Mouse (Mus musculus): ENCODE measurements around the gene Rapgef4. TPM values are rescaled to one million over a fixed set of nuclear protein-coding genes. Genes with fewer than 3 reads are reported as not detected.

Gene Rapgef4
- polyA plus RNA-seq, 1 experiment from 2014 or later: 2.9 TPM

DNA sequence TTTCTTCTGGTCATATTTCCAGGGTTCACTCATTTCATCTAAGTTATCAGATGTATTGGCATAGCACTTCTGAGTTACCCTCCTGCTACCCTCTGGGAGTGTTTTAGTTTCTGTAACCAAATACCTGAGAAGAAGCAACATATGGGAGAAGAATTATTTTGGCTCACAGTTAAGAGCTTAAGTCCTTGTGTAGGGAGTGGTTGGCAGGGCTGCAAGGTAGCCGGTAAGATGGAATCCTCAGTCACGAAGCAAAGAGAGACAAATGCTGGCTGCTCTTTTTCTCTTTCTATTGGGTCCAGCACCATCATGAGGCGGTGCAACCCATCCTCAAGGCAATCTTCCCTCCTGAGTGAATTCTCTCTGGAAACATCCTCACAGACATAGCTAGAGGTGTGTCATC lies 11.1 kb downstream of the Rapgef4 start:
- 93% methylated on average over 3 of the region's 3 CpGs for WGBS

DNA sequence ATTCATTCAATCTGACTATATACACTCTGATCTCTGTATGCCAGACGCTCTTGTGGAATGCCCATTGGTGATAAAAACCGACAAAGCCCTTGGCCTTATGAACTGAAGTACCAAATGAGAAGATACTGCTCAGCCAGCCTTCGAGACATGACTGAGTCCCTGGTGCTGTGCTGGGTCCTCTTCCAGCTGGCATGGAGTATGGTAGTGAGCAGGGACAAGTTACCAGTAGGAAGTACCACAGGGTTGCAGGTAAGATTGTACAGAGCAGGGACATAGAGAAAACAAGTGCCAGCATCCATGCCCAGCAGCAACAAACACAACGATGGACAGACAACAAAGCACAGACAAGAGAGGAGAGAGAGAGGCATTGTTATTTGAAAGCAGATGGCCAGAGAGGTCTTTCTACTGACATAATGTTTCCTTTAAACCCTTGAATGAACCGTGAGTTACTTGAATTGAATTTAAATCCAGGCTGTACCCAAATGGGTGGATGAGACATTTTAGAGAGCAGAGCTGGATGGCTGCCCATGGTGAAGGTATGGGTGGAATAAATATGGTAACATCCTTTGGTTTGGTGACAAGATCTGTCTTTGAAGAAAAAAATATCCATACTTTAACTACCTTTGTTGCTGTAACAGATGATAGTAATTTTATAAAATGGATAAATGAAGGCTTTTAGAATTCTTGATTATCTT lies 12.8 kb downstream of the Rapgef4 start:
- Histone ChIP-seq H3K27me3 (ENCODE audit: control insufficient read depth, insufficient read depth, low read length) (no peaks in the 10 kb centered on the region), H3K9me3 (ENCODE audit: control insufficient read depth, low read length) (no peaks in the 10 kb centered on the region), H3K4me3 (ENCODE audit: low read depth, low read length) (no peak overlapping the region), H3K9ac (ENCODE audit: low read depth, low read length) (no peak overlapping the region), H3K4me2 (replicated peaks; ENCODE audit: low read depth, low read length) (no peak overlapping the region), H3K27ac (ENCODE audit: low read depth, low read length) (no peak overlapping the region), H3K4me1 (replicated peaks; ENCODE audit: control insufficient read depth, insufficient read depth, low read length) (no peaks in the 10 kb centered on the region), H3K36me3 (ENCODE audit: control insufficient read depth, insufficient read depth, low read length) (no peaks in the 10 kb centered on the region)
- ATAC-seq (ENCODE audit: low FRiP score): no peak
- WGBS: 89% methylated on average over 5 of the region's 5 CpGs
- DNase-seq (ENCODE audit: low spot score): no peak

More for the DNA sequence above, 11.1 kb downstream of the Rapgef4 start:
- ATAC-seq (ENCODE audit: low FRiP score) (no peak), DNase-seq (ENCODE audit: low spot score) (no peak)
- H3K9me3 ChIP-seq (ENCODE audit: control insufficient read depth, low read length): no peaks in the 10 kb centered on the region
- no peaks in the 10 kb centered on the region for H3K4me1 ChIP-seq (replicated peaks; ENCODE audit: control insufficient read depth, insufficient read depth, low read length)
- no peak overlapping the region for H3K9ac ChIP-seq (ENCODE audit: low read depth, low read length)
- no peaks in the 10 kb centered on the region for H3K36me3 ChIP-seq (ENCODE audit: control insufficient read depth, insufficient read depth, low read length)
- no peaks in the 10 kb centered on the region for H3K27me3 ChIP-seq (ENCODE audit: control insufficient read depth, insufficient read depth, low read length)
- H3K4me2 ChIP-seq (replicated peaks; ENCODE audit: low read depth, low read length): no peak overlapping the region
- H3K4me3 ChIP-seq (ENCODE audit: low read depth, low read length): no peak overlapping the region
- H3K27ac ChIP-seq (ENCODE audit: low read depth, low read length): no peak overlapping the region

DNA sequence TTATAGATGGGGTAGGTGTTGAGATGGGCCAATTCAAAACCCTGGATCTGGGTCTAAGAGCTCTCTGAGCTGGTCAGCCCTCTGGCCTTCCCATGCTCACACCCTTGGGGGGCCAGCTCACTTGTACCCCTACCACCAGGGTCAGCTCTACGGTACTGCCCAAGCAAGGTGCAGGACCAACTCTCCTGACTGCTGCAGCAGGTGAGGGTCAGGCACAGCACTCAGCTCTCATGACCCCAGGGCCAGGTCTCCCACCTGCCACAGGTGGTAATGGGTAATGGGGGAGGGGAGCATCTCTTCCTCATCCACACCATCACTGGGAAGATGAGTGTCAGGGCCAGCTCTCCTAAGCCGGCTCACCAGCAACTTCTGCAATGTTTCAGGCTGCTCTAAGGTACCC lies 17.5 kb downstream of the Rapgef4 start:
- Histone ChIP-seq H3K4me1 (replicated peaks; ENCODE audit: control insufficient read depth, insufficient read depth, low read length) (no peaks in the 10 kb centered on the region), H3K9ac (ENCODE audit: low read depth, low read length) (no peak overlapping the region), H3K4me2 (replicated peaks; ENCODE audit: low read depth, low read length) (no peak overlapping the region), H3K27me3 (ENCODE audit: control insufficient read depth, insufficient read depth, low read length) (no peaks in the 10 kb centered on the region), H3K9me3 (ENCODE audit: control insufficient read depth, low read length) (no peaks in the 10 kb centered on the region), H3K27ac (ENCODE audit: low read depth, low read length) (no peak overlapping the region), H3K36me3 (ENCODE audit: control insufficient read depth, insufficient read depth, low read length) (no peaks in the 10 kb centered on the region), H3K4me3 (ENCODE audit: low read depth, low read length) (no peak overlapping the region)
- ATAC-seq (ENCODE audit: low FRiP score): no peak
- no peak for DNase-seq (ENCODE audit: low spot score)
- WGBS: 92% methylated on average over 2 of the region's 2 CpGs

DNA sequence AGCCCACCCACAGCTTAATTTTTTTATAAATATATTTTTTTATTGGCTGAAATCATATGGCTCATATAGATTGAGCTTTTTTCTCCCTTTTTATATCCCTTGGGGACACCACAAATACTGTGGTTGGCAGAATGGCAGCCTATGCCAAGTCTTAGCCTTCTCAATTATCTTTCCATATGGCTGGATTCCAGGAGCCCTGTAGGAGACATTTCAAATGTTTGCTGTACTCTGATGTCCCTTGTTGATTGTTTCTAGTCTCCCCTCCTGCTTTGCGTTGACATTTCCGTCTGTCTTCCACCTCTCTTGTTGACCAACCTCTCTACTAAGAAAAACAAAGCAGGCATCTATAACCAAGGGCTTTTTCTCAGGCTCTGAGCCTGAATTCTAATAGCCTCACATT lies 19.1 kb downstream of the Rapgef4 start:
- Histone ChIP-seq H3K27ac (ENCODE audit: low read depth, low read length) (no peak overlapping the region), H3K4me3 (ENCODE audit: low read depth, low read length) (no peak overlapping the region), H3K4me2 (replicated peaks; ENCODE audit: low read depth, low read length) (no peak overlapping the region), H3K27me3 (ENCODE audit: control insufficient read depth, insufficient read depth, low read length) (no peaks in the 10 kb centered on the region), H3K36me3 (ENCODE audit: control insufficient read depth, insufficient read depth, low read length) (no peaks in the 10 kb centered on the region), H3K4me1 (replicated peaks; ENCODE audit: control insufficient read depth, insufficient read depth, low read length) (no peaks in the 10 kb centered on the region), H3K9ac (ENCODE audit: low read depth, low read length) (no peak overlapping the region), H3K9me3 (ENCODE audit: control insufficient read depth, low read length) (no peaks in the 10 kb centered on the region)
- ATAC-seq (ENCODE audit: low FRiP score) (no peak), DNase-seq (ENCODE audit: low spot score) (no peak)
- 70% methylated on average over 2 of the region's 2 CpGs for WGBS

DNA sequence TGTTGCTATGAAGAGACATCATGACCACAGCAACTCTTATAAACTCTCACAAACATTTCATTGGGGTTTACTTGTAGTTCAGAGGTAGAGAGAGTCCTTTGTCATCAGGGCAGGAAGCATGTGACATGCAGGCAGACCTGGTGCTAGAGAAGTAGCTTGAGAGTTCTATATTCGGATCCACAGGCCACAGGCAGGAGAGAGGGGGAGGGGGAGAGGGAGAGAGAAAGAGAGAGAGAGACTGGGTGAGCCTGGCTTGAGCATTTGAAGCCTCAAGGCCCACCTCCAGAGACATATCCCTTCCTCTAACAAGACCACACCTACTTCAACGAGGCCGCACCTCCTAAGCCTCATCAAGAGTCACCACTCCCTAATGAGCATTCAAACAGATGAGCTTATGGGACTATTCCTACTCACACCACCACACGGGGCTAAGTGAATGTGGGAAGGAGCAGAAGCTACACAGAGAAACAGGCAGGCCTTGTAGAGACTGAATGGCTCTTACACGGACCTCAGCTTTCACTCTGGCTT lies 21.9 kb downstream of the Rapgef4 start:
- Histone ChIP-seq H3K27ac (ENCODE audit: low read depth, low read length) (no peak overlapping the region), H3K4me2 (replicated peaks; ENCODE audit: low read depth, low read length) (no peak overlapping the region), H3K9me3 (ENCODE audit: control insufficient read depth, low read length) (no peaks in the 10 kb centered on the region), H3K4me3 (ENCODE audit: low read depth, low read length) (no peak overlapping the region), H3K9ac (ENCODE audit: low read depth, low read length) (no peak overlapping the region), H3K4me1 (replicated peaks; ENCODE audit: control insufficient read depth, insufficient read depth, low read length) (no peaks in the 10 kb centered on the region), H3K27me3 (ENCODE audit: control insufficient read depth, insufficient read depth, low read length) (no peaks in the 10 kb centered on the region), H3K36me3 (ENCODE audit: control insufficient read depth, insufficient read depth, low read length) (no peaks in the 10 kb centered on the region)
- WGBS: 82% methylated on average over 5 of the region's 5 CpGs
- DNase-seq (ENCODE audit: low spot score) (no peak), ATAC-seq (ENCODE audit: low FRiP score) (no peak)

DNA sequence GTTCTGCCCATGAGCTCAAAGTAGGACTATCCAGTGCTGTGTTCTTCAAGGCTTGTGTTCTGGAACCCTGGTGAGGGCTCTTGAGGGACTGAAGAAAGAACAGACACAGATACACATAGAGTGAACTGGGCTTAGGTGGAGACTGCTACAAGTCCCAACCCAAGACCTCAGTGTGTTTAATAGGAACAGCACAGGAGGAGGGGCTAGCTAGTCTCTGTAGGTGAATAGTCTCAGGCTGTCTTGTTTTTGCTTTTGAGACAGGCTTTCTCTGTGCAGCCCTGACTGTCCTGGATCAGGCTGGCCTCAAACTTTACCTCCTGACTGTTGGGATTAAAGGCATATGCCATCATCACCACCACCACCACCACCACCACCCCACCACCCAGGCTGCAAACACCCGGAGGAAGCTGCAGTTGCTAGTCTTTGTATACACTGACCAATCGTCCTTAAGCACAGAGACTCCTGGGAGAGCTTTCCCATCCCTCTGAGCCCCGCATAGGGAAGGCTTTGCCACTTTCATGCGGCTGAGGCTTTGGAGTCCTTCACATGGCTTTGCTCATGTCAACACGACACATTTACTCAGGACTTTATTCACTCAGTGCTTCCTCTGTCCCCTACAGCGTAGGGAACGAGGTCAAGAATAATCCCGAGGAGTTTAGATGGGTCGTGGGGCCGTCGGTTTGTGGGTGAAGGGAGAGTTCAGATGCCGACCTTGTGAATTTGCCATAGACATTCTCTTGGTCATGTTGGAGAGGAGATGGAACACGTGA lies 22.9 kb downstream of the Rapgef4 start:
- Histone ChIP-seq H3K4me1 (replicated peaks; ENCODE audit: control insufficient read depth, insufficient read depth, low read length) (no peaks in the 10 kb centered on the region), H3K27me3 (ENCODE audit: control insufficient read depth, insufficient read depth, low read length) (no peaks in the 10 kb centered on the region), H3K27ac (ENCODE audit: low read depth, low read length) (no peak overlapping the region), H3K9me3 (ENCODE audit: control insufficient read depth, low read length) (no peaks in the 10 kb centered on the region), H3K9ac (ENCODE audit: low read depth, low read length) (no peak overlapping the region), H3K4me3 (ENCODE audit: low read depth, low read length) (no peak overlapping the region), H3K4me2 (replicated peaks; ENCODE audit: low read depth, low read length) (no peak overlapping the region), H3K36me3 (ENCODE audit: control insufficient read depth, insufficient read depth, low read length) (no peaks in the 10 kb centered on the region)
- ATAC-seq (ENCODE audit: low FRiP score) (no peak), DNase-seq (ENCODE audit: low spot score) (no peak)
- 87% methylated on average over 13 of the region's 13 CpGs for WGBS

DNA sequence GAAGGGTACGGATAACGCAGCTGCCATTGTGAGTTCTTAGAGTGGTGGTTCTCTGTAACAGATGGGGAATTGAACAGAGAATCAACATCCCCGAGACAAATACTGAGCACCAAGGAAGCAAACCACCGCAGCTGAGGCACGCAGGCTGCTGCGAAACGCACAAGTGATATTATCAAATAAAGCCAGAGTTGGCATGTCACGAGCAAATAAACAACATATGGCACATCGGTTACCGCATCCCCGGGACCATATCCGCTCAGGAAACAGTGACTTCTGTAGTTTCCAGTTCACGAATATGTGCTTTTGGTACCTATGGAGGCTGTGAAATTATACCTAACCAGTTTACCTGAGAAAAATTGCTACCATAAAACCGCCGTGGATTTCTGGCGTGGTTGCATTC lies 24.0 kb downstream of the Rapgef4 start:
- Histone ChIP-seq H3K36me3 (ENCODE audit: control insufficient read depth, insufficient read depth, low read length) (no peaks in the 10 kb centered on the region), H3K9ac (ENCODE audit: low read depth, low read length) (no peak overlapping the region), H3K4me2 (replicated peaks; ENCODE audit: low read depth, low read length) (no peak overlapping the region), H3K27ac (ENCODE audit: low read depth, low read length) (no peak overlapping the region), H3K27me3 (ENCODE audit: control insufficient read depth, insufficient read depth, low read length) (no peaks in the 10 kb centered on the region), H3K9me3 (ENCODE audit: control insufficient read depth, low read length) (no peaks in the 10 kb centered on the region), H3K4me1 (replicated peaks; ENCODE audit: control insufficient read depth, insufficient read depth, low read length) (no peaks in the 10 kb centered on the region), H3K4me3 (ENCODE audit: low read depth, low read length) (no peak overlapping the region)
- WGBS: 90% methylated on average over 16 of the region's 16 CpGs
- DNase-seq (ENCODE audit: low spot score): no peak
- ATAC-seq (ENCODE audit: low FRiP score): no peak

DNA sequence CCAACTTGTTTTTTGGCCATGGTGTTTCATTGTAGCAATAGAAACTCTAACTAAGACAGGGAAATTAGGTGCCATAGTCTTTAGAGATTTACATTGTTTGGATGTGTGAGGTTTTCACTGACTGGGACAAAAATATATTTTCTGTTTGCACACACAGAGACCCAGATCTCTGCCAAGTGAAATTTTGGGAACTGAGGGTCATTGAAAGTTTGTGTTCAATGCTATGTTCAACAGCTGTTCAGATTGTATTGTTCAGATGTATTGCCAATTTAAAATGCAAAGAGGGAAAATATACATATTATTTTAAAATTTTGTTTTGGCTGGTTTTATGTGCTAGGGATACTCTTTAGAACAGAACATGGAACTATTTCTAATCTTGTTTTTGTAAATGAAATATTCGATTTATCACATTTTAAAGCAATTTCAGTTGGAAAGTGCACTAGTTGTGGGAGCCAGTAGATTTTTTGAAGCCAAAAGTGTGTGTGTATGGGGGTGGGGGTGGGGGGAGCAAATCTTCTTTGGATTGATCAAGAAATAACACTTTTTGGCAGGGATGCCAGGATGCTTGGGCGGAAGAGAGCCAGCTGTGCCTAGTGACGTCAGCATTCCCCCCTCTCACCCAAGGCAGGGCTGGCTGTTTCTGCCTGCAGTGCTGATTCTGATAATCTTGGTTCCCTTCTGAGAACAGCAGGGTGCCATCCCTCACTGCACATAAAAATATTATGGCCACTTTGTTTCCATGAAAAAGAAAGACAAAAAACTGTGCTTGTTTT lies 28.6 kb downstream of the Rapgef4 start:
- Histone ChIP-seq H3K4me1 (replicated peaks; ENCODE audit: control insufficient read depth, insufficient read depth, low read length) (no peaks in the 10 kb centered on the region), H3K4me3 (ENCODE audit: low read depth, low read length) (no peak overlapping the region), H3K27ac (ENCODE audit: low read depth, low read length) (no peak overlapping the region), H3K27me3 (ENCODE audit: control insufficient read depth, insufficient read depth, low read length) (no peaks in the 10 kb centered on the region), H3K4me2 (replicated peaks; ENCODE audit: low read depth, low read length) (no peak overlapping the region), H3K9me3 (ENCODE audit: control insufficient read depth, low read length) (no peaks in the 10 kb centered on the region), H3K9ac (ENCODE audit: low read depth, low read length) (no peak overlapping the region), H3K36me3 (ENCODE audit: control insufficient read depth, insufficient read depth, low read length) (no peaks in the 10 kb centered on the region)
- ATAC-seq (ENCODE audit: low FRiP score) (no peak), DNase-seq (ENCODE audit: low spot score) (no peak)
- WGBS: 68% methylated on average over 3 of the region's 3 CpGs

Measured in hindbrain, embryonic 11.5 days (tissue).